Mouse (Mus musculus) G1E (cell line): Measurements from ENCODE around the gene Plch2. TPM values are rescaled to one million over a fixed set of nuclear protein-coding genes. Genes with fewer than 3 reads are reported as not detected.

Experiments used
- ATAC-seq: 2 replicates; pipeline ENCODE4 v1.8.0; 2016; ENCODE audit warnings: mild to moderate bottlenecking; ENCODE audit not compliant: insufficient number of reproducible peaks, poor library complexity, low FRiP score, severe bottlenecking; ENCODE audit errors: extremely low read depth
- DNase-seq: peaks from one replicate; pipeline ENCODE4 v3.0.0; 2012; ENCODE audit warnings: low spot score
- H3K27me3 ChIP-seq: 2 replicates; pipeline ENCODE4 v1.6.1; 2012; ENCODE audit warnings: mild to moderate bottlenecking, low read length, inconsistent platforms; ENCODE audit not compliant: insufficient read depth
- H3K36me3 ChIP-seq: replicated peaks from 2 replicates; pipeline ENCODE3; 2012; ENCODE audit warnings: mild to moderate bottlenecking, inconsistent platforms
- H3K4me1 ChIP-seq: 2 replicates; pipeline ENCODE4 v1.6.1; 2012; ENCODE audit warnings: low read depth, low read length, inconsistent platforms, mixed read lengths; ENCODE audit not compliant: insufficient read depth
- H3K4me3 ChIP-seq: 2 replicates; pipeline ENCODE4 v1.5.1; 2012; ENCODE audit warnings: low read depth, mild to moderate bottlenecking, inconsistent platforms, low read length, moderate library complexity, mixed read lengths
- H3K9me3 ChIP-seq: replicated peaks from 2 replicates; pipeline ENCODE4 v1.6.1; 2012; ENCODE audit warnings: inconsistent platforms
- CTCF ChIP-seq: IDR thresholded peaks from 2 replicates; pipeline ENCODE4 v1.5.1; 2012; ENCODE audit warnings: low read depth, low read length, inconsistent platforms, mixed read lengths
- GATA1 ChIP-seq: IDR thresholded peaks from 2 replicates; pipeline ENCODE4 v1.6.1; 2012; ENCODE audit warnings: borderline replicate concordance, low read length, inconsistent platforms, mixed read lengths
- GATA2 ChIP-seq: IDR thresholded peaks from 2 replicates; pipeline ENCODE4 v1.6.1; 2012; ENCODE audit warnings: low read depth, low read length, inconsistent platforms, borderline replicate concordance
- POLR2AphosphoS5 ChIP-seq: IDR thresholded peaks from 2 replicates; pipeline ENCODE4 v1.6.1; 2012; ENCODE audit warnings: low read depth, low read length, inconsistent platforms; ENCODE audit not compliant: insufficient replicate concordance
- TAL1 ChIP-seq: conservative IDR thresholded peaks from 2 replicates; pipeline ENCODE4 v1.6.1; 2012; ENCODE audit warnings: low read depth, low read length, inconsistent platforms, mixed read lengths
- polyA plus RNA-seq: library from polyadenylated mRNA; stranded (reverse); fragments of >175 nt; gene quantifications from 2 replicates; pipeline ENCODE4 v1.2.3, GENCODE M21; 2012
- total RNA-seq, 2 experiments: library from RNA; stranded (forward) in 1 of 2; stranded (reverse) in 1 of 2; fragments of 200-1000 nt in 1 of 2; fragments of >200 nt in 1 of 2; fragmentation: Nextera tagmentation in 1 of 2; gene quantifications; 2 replicates each; pipeline ENCODE4 v1.2.3; 2014 to 2017

Gene Plch2
- total and polyA plus RNA-seq, 3 experiments = 0.22 to 1.5 (median 0.61) TPM

GRCm38 (mm10) chr4:154948940-154949588, 107.5 kb downstream of the Plch2 start:
- peaks cover 33% of the 10 kb centered on the region for H3K4me1 ChIP-seq
- TF ChIP-seq GATA1 = no peak
- TF ChIP-seq GATA2 = no peak
- TF ChIP-seq TAL1 = no peak
- TF ChIP-seq POLR2AphosphoS5 = no peak
- no peak for TF ChIP-seq CTCF
- ATAC-seq (no peak), DNase-seq (no peak)
- no peak overlapping the region for H3K4me3 ChIP-seq
- no peaks in the 10 kb centered on the region for H3K9me3 ChIP-seq
- peaks cover 80% of the 10 kb centered on the region for H3K27me3 ChIP-seq
- no peaks in the 10 kb centered on the region for H3K36me3 ChIP-seq

- peaks cover 72% of the 10 kb centered on the region for H3K27me3 ChIP-seq
- TF ChIP-seq POLR2AphosphoS5 = no peak
- no peak for TF ChIP-seq TAL1
- TF ChIP-seq GATA2 = no peak
- TF ChIP-seq GATA1 = no peak
- TF ChIP-seq CTCF = no peak
- DNase-seq = no peak
Measured at GRCm38 (mm10) chr4:154948066-154948939, 108.3 kb downstream of the Plch2 start.

GRCm38 (mm10) chr4:154946319-154946718, 110.3 kb downstream of the Plch2 start:
- Histone ChIP-seq H3K4me3 (no peak overlapping the region), H3K9me3 (no peaks in the 10 kb centered on the region), H3K36me3 (no peaks in the 10 kb centered on the region), H3K27me3 (peaks cover 52% of the 10 kb centered on the region), H3K4me1 (peaks cover 39% of the 10 kb centered on the region)
- DNase-seq (no peak), ATAC-seq (no peak)
- no peak for TF ChIP-seq TAL1
- no peak for TF ChIP-seq POLR2AphosphoS5
- TF ChIP-seq GATA2 = no peak
- no peak for TF ChIP-seq CTCF
- TF ChIP-seq GATA1 = no peak

More at GRCm38 (mm10) chr4:154948066-154948939, 108.3 kb downstream of the Plch2 start:
- ATAC-seq = no peak
- Histone ChIP-seq H3K9me3 (no peaks in the 10 kb centered on the region), H3K4me1 (peaks cover 33% of the 10 kb centered on the region), H3K36me3 (no peaks in the 10 kb centered on the region), H3K4me3 (peak overlapping the region; percentile 33; the same call in 1 of the 2 replicates)

- ATAC-seq = peak; percentile 88
- no peak for TF ChIP-seq TAL1
- TF ChIP-seq CTCF = peak; percentile 96
- TF ChIP-seq GATA2 = no peak
- Histone ChIP-seq H3K4me3 (no peak overlapping the region), H3K4me1 (peaks cover 50% of the 10 kb centered on the region), H3K9me3 (no peaks in the 10 kb centered on the region), H3K27me3 (peaks cover 35% of the 10 kb centered on the region), H3K36me3 (no peaks in the 10 kb centered on the region)
- DNase-seq = peak; percentile 76
Measured at GRCm38 (mm10) chr4:154944121-154944590, 112.4 kb downstream of the Plch2 start.

GRCm38 (mm10) chr4:154943323-154944039, 113.1 kb downstream of the Plch2 start:
- no peak overlapping the region for H3K4me3 ChIP-seq
- H3K4me1 ChIP-seq = peaks cover 49% of the 10 kb centered on the region
- no peak for ATAC-seq
- H3K27me3 ChIP-seq = peaks cover 29% of the 10 kb centered on the region
- TF ChIP-seq POLR2AphosphoS5 (peak; percentile 91; the same call in 1 of the 2 replicates), TAL1 (no peak), CTCF (no peak), GATA1 (no peak), GATA2 (no peak)
- H3K9me3 ChIP-seq = no peaks in the 10 kb centered on the region
- no peak for DNase-seq
- no peaks in the 10 kb centered on the region for H3K36me3 ChIP-seq

- H3K36me3 ChIP-seq = no peaks in the 10 kb centered on the region
- peak; percentile 23; the same call in 1 of the 2 replicates for ATAC-seq
- H3K4me3 ChIP-seq = no peak overlapping the region
- H3K4me1 ChIP-seq = peaks cover 46% of the 10 kb centered on the region
- no peak for TF ChIP-seq CTCF
- no peak for TF ChIP-seq GATA1
- no peak for TF ChIP-seq POLR2AphosphoS5
- TF ChIP-seq GATA2 = no peak
- no peak for TF ChIP-seq TAL1
- no peak for DNase-seq
- peaks cover 25% of the 10 kb centered on the region for H3K27me3 ChIP-seq
- H3K9me3 ChIP-seq = no peaks in the 10 kb centered on the region
Measured at GRCm38 (mm10) chr4:154942632-154943322, 113.8 kb downstream of the Plch2 start.
